Mouse (Mus musculus): ENCODE data around the gene Hrct1.

Gene Hrct1

DNA sequence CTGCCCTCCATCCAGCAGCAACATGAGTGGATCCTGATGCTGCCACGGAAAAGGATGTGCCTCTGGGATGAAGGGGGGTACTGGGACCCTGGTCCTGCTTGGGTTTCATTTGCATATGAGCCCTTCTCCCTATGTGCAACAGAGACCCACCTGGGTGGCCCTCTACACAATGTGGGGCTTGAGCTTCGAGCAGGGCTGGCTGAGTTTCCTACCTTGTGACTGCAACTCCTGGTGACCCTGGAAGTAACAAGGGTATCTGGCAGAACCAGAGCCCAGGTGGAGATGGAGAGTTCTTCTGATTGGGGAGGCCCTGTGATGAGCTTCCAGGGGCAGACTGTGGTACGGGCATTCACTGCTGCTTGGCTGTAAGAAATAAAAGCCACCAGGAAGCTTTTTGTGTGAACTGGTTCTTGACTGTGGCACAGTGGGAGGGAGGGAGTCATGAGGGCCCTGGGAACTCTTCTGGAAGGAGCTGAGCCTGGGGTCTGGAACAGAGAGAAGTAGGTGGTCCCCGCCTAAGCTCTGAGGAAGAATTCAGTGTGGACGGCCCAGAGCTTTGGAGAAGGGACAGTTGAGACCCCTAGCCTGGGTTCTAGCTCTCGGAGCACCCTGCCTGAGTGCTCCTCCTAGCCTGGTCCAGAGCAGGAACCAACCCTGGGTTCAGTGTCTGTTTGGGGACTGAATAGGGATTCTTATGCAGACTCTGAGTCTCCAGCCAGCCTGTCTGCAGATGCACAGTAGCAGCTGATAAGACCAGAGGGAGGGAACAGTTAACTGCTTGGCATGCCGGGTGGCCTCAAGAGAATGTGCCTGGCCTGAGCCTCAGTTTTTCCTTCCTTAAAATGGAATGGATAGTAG is 959 bp downstream of the Hrct1 start:
- intact Hi-C loops (cut with DNase I), result no loop called here

DNA sequence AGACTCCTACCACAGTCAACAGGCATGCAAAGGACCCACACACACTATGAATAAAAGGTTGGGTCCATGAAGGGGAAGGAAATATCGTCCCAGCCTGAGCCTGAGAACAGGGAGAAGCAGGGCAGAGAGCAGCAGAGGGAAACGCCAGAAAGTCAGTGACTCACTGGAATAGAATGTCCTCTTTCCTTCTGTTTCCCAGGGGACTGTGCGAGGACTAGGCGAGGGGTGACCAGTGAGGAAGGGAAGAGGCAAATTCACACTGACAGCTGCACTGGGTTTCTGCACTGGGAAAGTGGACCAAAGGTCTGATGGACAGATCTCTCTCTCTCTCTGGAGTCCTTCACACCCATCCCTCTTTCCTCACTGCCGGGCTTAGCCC is 1.6 kb downstream of the Hrct1 start:
- intact Hi-C loops (cut with DNase I), result no loop called here

DNA sequence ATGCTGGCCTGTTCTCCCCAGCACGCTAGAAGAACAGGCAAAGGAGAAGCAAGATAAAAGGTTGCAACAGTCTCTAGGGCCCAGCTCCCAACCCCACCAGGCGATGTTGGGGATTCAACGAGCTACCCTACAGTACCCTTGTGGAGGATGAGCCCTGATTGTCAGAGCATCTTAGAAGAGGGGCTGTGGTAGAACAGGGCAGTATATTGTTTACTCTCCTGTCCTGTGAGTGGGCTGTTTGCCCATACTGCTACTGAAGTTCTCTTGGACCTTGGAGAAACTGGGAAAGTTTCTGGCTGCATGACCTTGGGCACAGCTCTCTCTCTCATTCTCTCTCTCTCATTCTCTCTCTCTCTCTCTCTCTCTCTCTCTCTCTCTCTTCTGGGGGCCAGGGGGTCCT is 2.1 kb downstream of the Hrct1 start:
- intact Hi-C loops (cut with DNase I), result no loop called here

DNA sequence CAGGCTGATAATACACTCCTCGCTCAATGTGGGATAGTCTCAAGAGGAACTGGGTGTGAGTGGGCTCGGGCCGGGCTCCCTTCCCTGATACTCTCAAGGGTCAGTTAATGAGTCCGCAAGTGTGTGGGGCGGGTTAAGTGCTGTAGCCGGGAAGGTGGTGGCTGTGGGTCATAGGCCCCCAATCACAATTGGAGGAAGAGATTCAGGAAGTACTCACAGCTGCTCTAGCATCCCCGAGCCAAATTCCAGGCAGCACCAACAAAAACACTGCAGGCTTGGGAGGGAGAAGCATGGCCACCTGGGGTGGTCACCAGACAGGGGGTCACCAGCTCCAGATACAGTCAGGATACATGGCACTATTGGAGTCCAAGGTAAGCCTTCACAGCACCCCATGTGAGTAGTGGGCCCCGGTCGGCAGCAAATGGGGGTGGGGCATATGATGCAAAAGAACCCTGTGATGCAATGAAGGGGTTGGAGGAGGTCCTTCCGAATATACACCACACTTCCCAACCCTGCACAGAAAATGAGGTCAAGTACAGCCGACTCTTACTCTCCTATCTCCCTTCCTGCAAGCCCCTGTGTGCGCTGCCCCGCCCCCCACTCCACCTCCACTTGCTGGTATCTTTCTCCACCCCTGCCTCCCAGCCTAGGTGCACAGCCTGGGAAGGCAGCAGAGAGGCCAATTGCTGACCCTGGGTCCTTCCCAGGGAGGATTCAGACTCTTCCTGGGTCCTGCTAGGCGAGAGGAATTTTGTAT is 3.0 kb downstream of the Hrct1 start, which contains the start of gene Spaar:
Gene Spaar (plus strand): TSS at position 241 of the 757 bp plus-strand sequence.
- intact Hi-C loops (cut with DNase I), result no loop called here

GRCm38 (mm10) chr4:43730750-43731297 is 3.8 kb downstream of the Hrct1 start:
- intact Hi-C loops (cut with DNase I), result no loop called here

GRCm38 (mm10) chr4:43732171-43732570 is 5.2 kb downstream of the Hrct1 start:
- intact Hi-C loops (cut with DNase I), result no loop called here

GRCm38 (mm10) chr4:43733186-43733585 is 6.2 kb downstream of the Hrct1 start:
- intact Hi-C loops (cut with DNase I), result no loop called here

DNA sequence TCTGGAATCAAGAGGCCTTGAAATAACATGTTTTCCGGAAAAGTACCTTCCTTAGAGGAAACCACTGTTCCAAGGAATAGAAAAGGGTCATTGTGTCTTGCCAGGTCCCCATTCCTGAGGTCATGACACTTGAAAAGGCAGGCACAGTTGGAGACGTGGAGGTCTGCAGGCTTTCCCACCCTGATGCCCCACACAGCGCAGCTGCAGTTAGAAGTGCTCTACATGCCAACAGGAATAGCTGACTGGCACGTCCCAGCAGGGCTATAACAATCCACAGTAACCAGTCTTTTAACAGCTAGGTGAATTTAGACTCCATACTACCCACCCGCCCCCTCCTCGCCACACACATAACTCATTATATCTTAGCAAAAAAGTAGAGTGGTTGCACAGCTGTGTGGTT is 10.2 kb downstream of the Hrct1 start:
- intact Hi-C loops (cut with DNase I), result no loop called here

DNA sequence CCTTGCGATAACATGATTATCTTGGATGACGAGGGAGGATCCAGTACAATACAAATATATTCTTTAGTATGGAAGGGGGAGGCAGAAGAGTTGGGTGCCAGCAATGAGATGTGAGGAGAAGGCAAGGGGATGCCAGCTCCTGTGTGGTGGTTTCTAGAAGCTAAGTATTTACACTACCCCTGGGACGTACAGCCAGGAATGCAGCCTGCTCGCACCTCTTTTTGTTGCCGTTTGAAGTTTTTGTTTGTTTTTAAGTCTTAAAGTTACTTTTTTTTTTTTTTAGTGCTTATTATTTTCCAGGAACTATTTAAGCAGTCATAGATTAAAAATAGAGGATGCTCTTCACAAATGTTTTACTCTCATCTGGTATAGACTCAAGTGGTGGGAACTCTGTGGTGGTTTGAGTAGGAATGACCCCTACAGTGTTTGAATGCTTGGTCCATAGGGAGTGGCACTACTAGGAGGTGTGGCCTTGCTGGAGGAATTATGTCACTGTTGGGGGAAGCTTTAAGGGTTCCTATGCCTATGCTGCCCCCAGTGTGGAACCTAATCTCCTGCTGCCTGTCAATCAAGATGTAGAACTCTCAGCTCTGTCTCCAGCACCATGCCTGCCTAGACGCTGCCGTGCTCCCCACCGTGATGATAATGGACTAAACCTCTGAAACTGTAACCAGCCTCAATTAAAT is 12.1 kb downstream of the Hrct1 start:
- intact Hi-C loops (cut with DNase I), result no loop called here

GRCm38 (mm10) chr4:43741526-43741925 is 14.5 kb downstream of the Hrct1 start:
- intact Hi-C loops (cut with DNase I), result no loop called here

DNA sequence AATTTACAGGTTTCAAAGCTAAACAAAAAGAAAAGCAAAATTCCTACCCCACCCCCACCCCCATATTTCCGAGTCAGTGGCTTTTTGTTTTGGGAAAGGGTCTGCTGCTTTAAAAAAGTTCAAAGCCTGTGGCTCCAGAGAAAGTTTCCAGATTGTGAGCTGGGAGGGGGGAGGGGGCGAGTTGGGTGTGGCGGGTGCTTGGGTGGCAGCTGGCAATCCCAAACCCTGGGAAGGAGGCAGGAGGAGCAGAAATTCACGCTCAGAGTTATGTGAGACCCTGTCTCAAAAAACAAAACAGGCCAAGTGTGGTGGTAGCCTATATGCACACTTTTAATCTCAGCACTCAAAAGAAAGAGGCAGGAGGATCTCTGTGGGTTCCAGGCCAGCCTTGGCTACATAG is 15.6 kb downstream of the Hrct1 start:
- intact Hi-C loops (cut with DNase I), result no loop called here

DNA sequence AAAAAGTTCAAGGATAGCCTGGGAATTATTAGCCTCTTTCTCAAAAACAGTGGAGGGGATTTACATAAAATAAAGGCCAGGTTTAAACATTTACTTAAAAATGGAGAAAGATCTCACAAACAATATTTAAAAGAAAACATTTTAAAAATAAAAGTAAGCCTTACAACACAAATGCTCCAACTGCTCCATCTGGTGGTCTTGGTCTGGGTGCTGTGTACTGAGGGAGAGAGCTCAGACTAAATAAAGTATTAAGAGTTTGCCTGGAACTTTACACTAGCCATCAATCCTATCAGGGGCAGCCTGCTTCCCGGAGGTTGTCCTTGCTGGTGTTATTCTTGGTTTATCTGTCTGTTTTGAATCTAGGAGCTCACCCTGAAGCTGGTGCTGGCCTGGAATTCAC is 16.1 kb downstream of the Hrct1 start:
- intact Hi-C loops (cut with DNase I), result no loop called here

- intact Hi-C loops (cut with DNase I), result no loop called here
Observed at GRCm38 (mm10) chr4:43745187-43745586, 18.2 kb downstream of the Hrct1 start.

GRCm38 (mm10) chr4:43757213-43757612 is 30.2 kb downstream of the Hrct1 start:
- intact Hi-C loops (cut with DNase I), result no loop called here

DNA sequence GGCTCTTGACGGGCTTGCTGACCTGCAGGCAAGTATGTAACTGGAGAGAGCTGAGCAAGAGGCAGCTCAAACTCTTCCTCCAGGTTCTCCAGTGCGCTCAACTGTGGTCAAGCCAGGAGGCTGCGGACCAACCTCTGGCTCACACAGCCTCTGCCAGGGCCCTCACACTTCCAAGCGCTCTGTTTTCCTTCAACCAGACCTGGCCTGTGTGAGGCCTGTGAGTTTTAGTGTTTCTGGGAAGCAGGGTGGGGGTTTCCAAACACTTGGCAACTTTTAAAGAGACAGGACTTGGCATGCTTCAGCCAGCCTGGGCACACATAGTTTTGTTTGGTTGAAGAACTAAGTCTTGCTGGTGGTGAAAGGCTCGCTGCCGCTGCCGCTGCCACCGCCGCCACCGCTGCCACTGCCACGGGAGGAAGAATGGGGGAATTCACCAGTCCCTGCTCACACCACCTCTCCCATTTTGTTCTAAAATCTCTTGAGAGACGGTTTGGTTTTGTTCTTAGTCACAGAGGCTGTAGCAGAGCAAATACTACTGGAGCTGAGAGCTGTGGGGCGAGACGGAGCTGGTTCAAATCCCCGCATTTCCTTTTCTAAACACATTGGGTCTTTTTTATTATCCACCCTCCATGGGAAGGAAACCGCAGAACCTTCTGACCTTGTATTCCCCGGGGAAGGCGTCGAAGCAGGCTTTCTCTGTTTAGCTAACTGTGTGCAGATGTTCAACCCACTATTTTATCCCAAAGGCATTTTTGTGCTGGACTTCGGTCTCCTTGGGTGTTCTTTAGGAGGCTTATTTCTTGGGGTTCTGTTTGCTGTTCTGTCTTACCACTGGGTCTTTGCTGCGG is 32.8 kb downstream of the Hrct1 start:
- intact Hi-C loops (cut with DNase I), result loop anchor here (5.0 kb wide), 1 partner anchor 103 kb away; no protein-coding TSS in a partner anchor

- intact Hi-C loops (cut with DNase I), result loop anchor here (5.0 kb wide), 1 partner anchor 102 kb away; no protein-coding TSS in a partner anchor
Observed at GRCm38 (mm10) chr4:43760460-43760859, 33.5 kb downstream of the Hrct1 start.

DNA sequence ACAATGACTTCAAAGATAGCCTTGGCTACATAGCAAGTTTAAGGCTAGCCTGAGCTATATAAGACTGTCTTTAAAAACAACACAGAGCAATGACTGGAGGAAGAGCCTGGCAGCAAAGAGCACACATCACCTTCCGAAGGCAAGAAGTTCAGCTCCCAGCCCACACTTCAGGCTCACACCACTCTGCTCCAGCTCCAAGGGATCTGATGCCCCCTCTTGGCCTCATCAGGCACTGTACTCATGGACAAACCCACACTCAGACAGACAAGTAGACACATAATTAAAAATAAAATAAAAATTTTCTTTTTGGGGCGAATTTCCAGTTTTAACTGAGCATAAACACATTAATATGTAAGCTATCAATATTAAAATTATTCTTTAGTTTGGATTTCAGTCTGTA is 34.3 kb downstream of the Hrct1 start:
- intact Hi-C loops (cut with DNase I), result loop anchor here (5.0 kb wide), 1 partner anchor 101 kb away; no protein-coding TSS in a partner anchor

GRCm38 (mm10) chr4:43763410-43763809 is 36.4 kb downstream of the Hrct1 start:
- intact Hi-C loops (cut with DNase I), result loop anchor here (5.0 kb wide), 1 partner anchor 99 kb away; no protein-coding TSS in a partner anchor

GRCm38 (mm10) chr4:43768341-43768740 is 41.4 kb downstream of the Hrct1 start:
- intact Hi-C loops (cut with DNase I), result no loop called here

DNA sequence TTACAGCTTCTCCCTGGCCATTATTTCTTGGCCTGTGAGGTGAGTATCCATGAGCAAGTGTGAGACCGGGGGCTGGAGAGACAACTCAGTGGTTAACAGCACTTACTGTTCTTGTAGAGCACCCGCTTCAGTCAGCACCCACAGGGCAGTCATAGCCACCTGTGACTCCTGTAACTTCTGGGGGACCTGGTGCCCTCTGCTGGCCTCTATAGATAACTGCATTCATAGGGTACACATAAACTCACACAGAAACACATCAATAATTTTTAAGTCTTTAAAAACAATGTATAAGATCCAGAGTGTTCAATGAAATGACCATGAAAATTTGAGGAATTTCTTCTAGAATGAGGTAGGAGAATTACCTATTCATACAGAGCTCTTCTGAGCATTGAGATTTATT is 42.4 kb downstream of the Hrct1 start:
- intact Hi-C loops (cut with DNase I), result no loop called here
